Mouse (Mus musculus) urinary bladder, postnatal 0 days (tissue): ENCODE results near the gene Itpkc. TPM values are rescaled to one million over a fixed set of nuclear protein-coding genes. Genes with fewer than 3 reads are reported as not detected.

ENCODE experiments used
- microRNA counts: library from miRNA; unstranded; fragments of <30 nt; microRNA quantifications from one replicate; lab custom pipeline; 2016
- microRNA-seq: library from miRNA; unstranded; fragments of <30 nt; microRNA quantifications from one replicate; pipeline ENCODE4, GENCODE M21; 2016
- polyA plus RNA-seq: library from polyadenylated mRNA; unstranded; fragments of >200 nt; fragmentation: Nextera tagmentation; extraction: Ambion mirVana; gene quantifications from 2 replicates; pipeline ENCODE4 v1.2.1, GENCODE M21; 2015

Itpkc gene
- polyA plus RNA-seq: 3.4 and 3.6 TPM in 2 replicates

GRCm38 (mm10) chr7:27228281-27228821 is at the start of gene Itpkc:
TSS of gene Itpkc (minus strand) at chr7:27228661.

DNA sequence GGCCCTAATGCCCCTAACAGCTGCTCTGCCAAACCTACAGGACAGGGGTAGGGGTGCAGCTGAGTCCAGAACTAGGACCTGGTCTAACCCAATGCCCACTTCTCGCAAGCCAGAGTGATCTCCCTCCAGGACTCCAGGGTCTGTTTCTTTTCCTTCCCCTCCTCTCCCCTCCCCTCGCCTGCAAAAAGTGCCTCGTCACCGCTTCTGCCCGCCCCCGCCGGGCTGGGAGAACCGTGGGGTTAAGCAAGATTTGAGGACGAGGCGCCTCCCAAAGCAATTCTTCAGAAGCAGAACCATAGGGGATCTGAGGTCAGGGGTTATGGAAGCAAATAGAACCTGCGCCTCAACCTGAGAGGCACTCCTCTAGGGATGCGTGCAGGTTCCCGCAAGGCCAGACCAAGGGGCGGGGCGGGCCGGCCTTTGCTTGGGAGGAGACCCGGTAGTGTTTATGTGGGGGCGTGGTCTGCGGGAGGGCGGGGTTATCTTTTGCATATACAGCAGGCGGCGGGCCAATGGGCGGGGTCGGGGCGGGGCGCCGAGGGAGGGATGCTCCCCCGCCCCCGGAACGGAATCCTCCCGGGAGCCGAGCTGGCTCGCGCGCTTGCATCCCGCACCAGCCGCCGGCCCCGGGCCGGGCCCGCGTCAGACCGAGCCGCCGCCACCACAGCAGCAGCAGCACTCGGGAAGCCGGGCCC is 29.9 kb upstream of the Itpkc start, which contains the start of gene Numbl:
TSS of gene Numbl (plus strand) at position 229 of the 695 bp plus-strand sequence.

GRCm38 (mm10) chr7:27232781-27233281 is 4.4 kb upstream of the Itpkc start, which contains the start of gene Coq8b:
TSS of gene Coq8b (plus strand) at chr7:27233023.

DNA sequence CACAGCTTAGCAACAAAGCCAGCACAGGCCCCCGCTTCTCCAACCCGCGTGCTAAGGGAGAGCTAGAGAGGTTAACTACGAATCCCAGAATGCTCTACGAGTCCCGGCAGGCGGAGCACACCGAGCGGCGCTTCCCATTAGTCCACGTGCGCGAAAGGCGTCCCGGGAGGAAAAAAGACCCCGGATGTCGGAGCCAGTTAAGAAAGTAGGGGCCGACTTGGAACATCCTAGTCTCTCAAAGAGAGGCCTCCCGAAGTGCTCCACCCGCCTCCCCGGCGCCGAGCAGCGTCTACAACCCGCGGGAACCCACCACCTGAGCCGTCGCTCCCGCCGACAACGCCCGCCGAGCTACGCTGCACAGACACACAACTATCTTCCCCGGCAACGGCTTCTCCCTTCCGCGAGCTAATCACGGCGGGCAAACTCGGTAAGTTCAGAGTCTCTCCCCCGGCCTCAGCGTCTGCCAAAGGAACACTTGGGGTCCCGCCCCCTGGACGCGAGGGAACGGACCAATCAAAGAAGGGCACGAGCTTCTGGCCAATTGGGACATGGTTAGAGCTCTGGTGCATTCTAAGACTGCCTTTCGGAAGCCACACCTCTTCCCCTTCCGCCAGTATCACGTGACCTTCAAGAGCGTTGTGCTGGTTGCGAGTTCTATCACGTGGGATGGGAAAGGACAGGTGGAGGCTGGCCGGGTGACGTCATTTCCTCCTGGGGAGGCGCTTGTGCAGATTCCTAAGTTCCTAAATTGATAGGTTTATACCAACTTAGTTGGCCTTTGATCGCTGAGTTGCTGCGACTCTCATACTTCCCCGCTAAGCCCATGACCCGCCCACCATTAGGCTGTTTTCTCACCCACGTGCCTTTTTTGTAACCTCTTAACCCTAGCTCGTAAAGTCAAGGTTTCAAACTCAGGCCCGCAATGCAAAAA is 32.5 kb downstream of the Itpkc start, which contains the start of the genes BC024978 and Snrpa:
TSS of gene BC024978 (plus strand) at position 101 of the 931 bp plus-strand sequence.
TSS of gene Snrpa (minus strand) at position 591 of the 931 bp plus-strand sequence.

GRCm38 (mm10) chr7:27180837-27181695 is 47.4 kb downstream of the Itpkc start, which contains the start of the genes Gm21983 and Mia:
TSS of gene Gm21983 (minus strand) at chr7:27181086.
TSS of gene Mia (minus strand) at chr7:27181157.

GRCm38 (mm10) chr7:27178324-27179216 is 49.9 kb downstream of the Itpkc start, which contains the start of gene Rab4b:
TSS of gene Rab4b (minus strand) at chr7:27178896.

DNA sequence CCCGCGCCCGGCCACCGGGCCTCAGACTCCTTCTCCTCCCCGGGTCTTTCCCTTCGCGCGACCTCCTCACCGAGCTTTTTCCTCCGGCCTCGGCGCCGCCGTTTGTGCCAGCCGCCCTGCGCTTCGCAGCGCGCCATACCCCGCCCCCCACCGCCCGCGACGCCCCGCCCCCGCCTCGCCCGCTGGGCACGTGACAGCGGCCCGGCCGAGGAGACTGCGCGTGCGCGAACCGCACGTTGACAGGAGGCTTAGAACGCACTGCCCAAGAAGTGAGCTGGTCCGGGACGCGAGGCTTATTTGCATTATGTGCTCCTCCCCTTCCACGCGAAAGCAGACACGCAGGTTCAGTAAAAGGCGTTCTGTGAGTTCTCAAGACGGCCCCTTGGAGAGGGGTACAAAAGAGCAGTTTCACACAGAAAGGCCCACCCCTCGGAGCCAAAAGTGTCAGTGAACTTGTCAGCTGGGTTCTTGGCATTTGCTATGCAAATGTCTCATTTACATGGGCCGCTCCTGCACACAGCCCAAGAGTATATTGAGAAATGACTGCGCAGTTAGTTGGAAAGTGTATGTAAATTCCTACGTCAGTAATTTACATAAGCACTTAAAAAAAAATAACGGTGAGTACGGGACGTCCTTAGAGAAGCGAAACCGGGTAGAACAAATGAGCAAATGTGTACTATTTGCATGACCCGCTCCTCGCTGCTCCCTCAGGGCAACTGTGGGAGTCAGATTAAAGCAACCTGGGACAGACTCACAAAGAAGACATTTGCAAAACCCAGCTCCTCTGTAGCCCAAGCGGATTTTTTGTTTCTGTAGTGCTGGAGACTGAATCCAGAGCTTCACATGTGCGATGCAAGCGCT is 61.6 kb downstream of the Itpkc start, which contains the start of gene Egln2:
TSS of gene Egln2 (minus strand) at position 189 of the 861 bp plus-strand sequence.

MicroRNAs within 50 kb of the gene (microRNA counts, 519-probe panel; counts per million panel counts)
- not detected for microRNA mmu-miR-1191 (lab: Ali Mortazavi, UCI)

Small RNA genes lying within 50 kb of the gene (microRNA-seq; reads per million reads assigned to microRNA genes)
- gene Mir1191 (1.5 reads per million), gene Mir3101 (not detected)

Other genes with a start within 250 kb of the Itpkc start
- gene Cyp2a12, start 199.6 kb downstream of the Itpkc start, polyA plus RNA-seq: not detected in 2 replicates
- gene Cyp2f2, start 108.8 kb downstream of the Itpkc start, polyA plus RNA-seq: 1.2 TPM in 2 replicates
- not detected in 2 replicates for gene Cyp2t4, start 74.9 kb downstream of the Itpkc start, polyA plus RNA-seq
- gene Egln2, start 61.9 kb downstream of the Itpkc start, polyA plus RNA-seq: 51.9 and 54.2 TPM in 2 replicates
- 78.5 and 84.2 TPM in 2 replicates for gene Rab4b, start 49.8 kb downstream of the Itpkc start, polyA plus RNA-seq
- not detected in 2 replicates for gene Gm21983, start 47.6 kb downstream of the Itpkc start, polyA plus RNA-seq
- 0.49 and 0.75 TPM in 2 replicates for gene Mia, start 47.5 kb downstream of the Itpkc start, polyA plus RNA-seq
- 2.2 and 2.4 TPM in 2 replicates for gene BC024978, start 32.9 kb downstream of the Itpkc start, polyA plus RNA-seq
- gene Snrpa, start 32.4 kb downstream of the Itpkc start, polyA plus RNA-seq: 88.1 and 89.0 TPM in 2 replicates
- 13.0 and 14.1 TPM in 2 replicates for gene Coq8b, start 4.4 kb upstream of the Itpkc start, polyA plus RNA-seq
- 21.1 and 22.5 TPM in 2 replicates for gene Numbl, start 29.8 kb upstream of the Itpkc start, polyA plus RNA-seq
- 100 and 115 TPM in 2 replicates for gene Ltbp4, start 109.0 kb upstream of the Itpkc start, polyA plus RNA-seq
- 26.1 and 28.3 TPM in 2 replicates for gene Shkbp1, start 127.4 kb upstream of the Itpkc start, polyA plus RNA-seq
- 0.51 and 1.5 TPM in 2 replicates for gene Gm20479, start 128.8 kb upstream of the Itpkc start, polyA plus RNA-seq
- 0.37 and 0.46 TPM in 2 replicates for gene Sptbn4, start 219.0 kb upstream of the Itpkc start, polyA plus RNA-seq
- 50.0 and 67.3 TPM in 2 replicates for gene Blvrb, start 219.3 kb upstream of the Itpkc start, polyA plus RNA-seq
- gene Sertad3, start 245.1 kb upstream of the Itpkc start, polyA plus RNA-seq: 19.5 and 22.0 TPM in 2 replicates